Mouse (Mus musculus) adrenal gland, adult 8-10 months (tissue): ENCODE measurements around the gene Cntn4. TPM values are rescaled to one million over a fixed set of nuclear protein-coding genes. Genes with fewer than 3 reads are reported as not detected.

Experiments used
- DNase-seq: peaks from one replicate; pipeline ENCODE4 v3.0.0; 2022
- total RNA-seq, 4 experiments: library from RNA; stranded (reverse); gene quantifications; 2 replicates each; pipeline ENCODE4 v1.2.4; 2022

Gene Cntn4
- total RNA-seq = under 1 TPM; 0.10 to 0.54 (median 0.21) TPM

- no peak for DNase-seq
These were observed at the start of gene Cntn4 for GRCm38 (mm10) chr6:105677149-105678031. Gene Cntn4 (plus strand): TSS chr6:105677660.

- DNase-seq = no peak
These were observed 3.2 kb upstream of the Cntn4 start for GRCm38 (mm10) chr6:105674276-105674675.

- DNase-seq = no peak
These were observed 2.4 kb upstream of the Cntn4 start for GRCm38 (mm10) chr6:105675099-105675498.

- DNase-seq = no peak
These were observed 823 bp upstream of the Cntn4 start for GRCm38 (mm10) chr6:105676637-105677036.

- no peak for DNase-seq
These were observed 1.3 kb downstream of the Cntn4 start for GRCm38 (mm10) chr6:105678778-105679177.

- no peak for DNase-seq
These were observed 4.0 kb downstream of the Cntn4 start for GRCm38 (mm10) chr6:105681496-105681895.

- DNase-seq = no peak
These were observed 5.8 kb downstream of the Cntn4 start for GRCm38 (mm10) chr6:105683251-105683650.

- DNase-seq = no peak
These were observed 6.7 kb downstream of the Cntn4 start for GRCm38 (mm10) chr6:105684123-105684522.

- no peak for DNase-seq
These were observed 10.7 kb downstream of the Cntn4 start for GRCm38 (mm10) chr6:105688195-105688594.

GRCm38 (mm10) chr6:105742026-105742425 is 64.6 kb downstream of the Cntn4 start:
- DNase-seq = no peak

GRCm38 (mm10) chr6:105780616-105781015 is 103.2 kb downstream of the Cntn4 start:
- no peak for DNase-seq

GRCm38 (mm10) chr6:105788462-105788861 is 111.0 kb downstream of the Cntn4 start:
- DNase-seq = no peak

- no peak for DNase-seq
These were observed 157.6 kb downstream of the Cntn4 start for GRCm38 (mm10) chr6:105835099-105835498.

- no peak for DNase-seq
These were observed 169.8 kb downstream of the Cntn4 start for GRCm38 (mm10) chr6:105847296-105847695.

GRCm38 (mm10) chr6:105892838-105893237 is 215.4 kb downstream of the Cntn4 start:
- DNase-seq = no peak

- DNase-seq = no peak
These were observed 261.0 kb downstream of the Cntn4 start for GRCm38 (mm10) chr6:105938485-105938884.

- no peak for DNase-seq
These were observed 261.8 kb downstream of the Cntn4 start for GRCm38 (mm10) chr6:105939303-105939702.

- no peak for DNase-seq
These were observed 263.1 kb downstream of the Cntn4 start for GRCm38 (mm10) chr6:105940591-105940990.

GRCm38 (mm10) chr6:105991492-105991891 is 314.0 kb downstream of the Cntn4 start:
- no peak for DNase-seq

GRCm38 (mm10) chr6:106013018-106013417 is 335.6 kb downstream of the Cntn4 start:
- no peak for DNase-seq

GRCm38 (mm10) chr6:106015126-106015525 is 337.7 kb downstream of the Cntn4 start:
- DNase-seq = no peak

- DNase-seq = no peak
These were observed 371.4 kb downstream of the Cntn4 start for GRCm38 (mm10) chr6:106048878-106049277.

GRCm38 (mm10) chr6:106056123-106056522 is 378.7 kb downstream of the Cntn4 start:
- DNase-seq = no peak

- DNase-seq = no peak
These were observed 400.7 kb downstream of the Cntn4 start for GRCm38 (mm10) chr6:106078071-106078603.
